Mouse (Mus musculus): ENCODE data around the gene Sema4b. TPM values are rescaled to one million over a fixed set of nuclear protein-coding genes. Genes with fewer than 3 reads are reported as not detected.

Sema4b gene
- polyA plus RNA-seq, 1 experiment from 2014 or later, result 12.1 TPM

- no peak overlapping the region for H3K27ac ChIP-seq (ENCODE audit: low read length)
- H3K4me2 ChIP-seq (ENCODE audit: low read depth, low read length), result peak overlapping the region; percentile 85
- peak overlapping the region; percentile 9; the same call in 1 of the 2 replicates for H3K4me3 ChIP-seq (ENCODE audit: low read length)
- H3K9me3 ChIP-seq (replicated peaks; ENCODE audit: control insufficient read depth, low read length), result no peaks in the 10 kb centered on the region
- no peaks in the 10 kb centered on the region for H3K27me3 ChIP-seq (ENCODE audit: control insufficient read depth, insufficient read depth, low read length)
- no peak overlapping the region for H3K9ac ChIP-seq (ENCODE audit: low read length)
- WGBS, result 63% methylated on average over 9 of the region's 9 CpGs
- H3K36me3 ChIP-seq (ENCODE audit: control insufficient read depth, insufficient read depth), result 0 out of 2 replicates have a peak, but pooled peaks cover 3% of the 10 kb centered on the region
- peaks cover 14% of the 10 kb centered on the region for H3K4me1 ChIP-seq (ENCODE audit: control insufficient read depth, insufficient read depth, low read length)
- no peak for ATAC-seq (replicated peaks; ENCODE audit: extremely low read depth, insufficient read depth, low FRiP score)
These were observed 47.2 kb downstream of the Sema4b start for GRCm38 (mm10) chr7:80233799-80234198.

GRCm38 (mm10) chr7:80238542-80238941 is 51.9 kb downstream of the Sema4b start:
- no peak overlapping the region for H3K4me3 ChIP-seq (ENCODE audit: low read length)
- H3K27ac ChIP-seq (ENCODE audit: low read length), result no peak overlapping the region
- 79% methylated on average over 10 of the region's 10 CpGs for WGBS
- no peak overlapping the region for H3K4me2 ChIP-seq (ENCODE audit: low read depth, low read length)
- no peak overlapping the region for H3K9ac ChIP-seq (ENCODE audit: low read length)
- H3K27me3 ChIP-seq (ENCODE audit: control insufficient read depth, insufficient read depth, low read length), result no peaks in the 10 kb centered on the region
- H3K9me3 ChIP-seq (replicated peaks; ENCODE audit: control insufficient read depth, low read length), result no peaks in the 10 kb centered on the region
- H3K36me3 ChIP-seq (ENCODE audit: control insufficient read depth, insufficient read depth), result peaks cover 11% of the 10 kb centered on the region; the same call in 1 of the 2 replicates
- ATAC-seq (replicated peaks; ENCODE audit: extremely low read depth, insufficient read depth, low FRiP score), result no peak
- peaks cover 3% of the 10 kb centered on the region for H3K4me1 ChIP-seq (ENCODE audit: control insufficient read depth, insufficient read depth, low read length)

GRCm38 (mm10) chr7:80241661-80242060 is 55.0 kb downstream of the Sema4b start:
- H3K27me3 ChIP-seq (ENCODE audit: control insufficient read depth, insufficient read depth, low read length), result no peaks in the 10 kb centered on the region
- H3K36me3 ChIP-seq (ENCODE audit: control insufficient read depth, insufficient read depth), result peaks cover 11% of the 10 kb centered on the region; the same call in 1 of the 2 replicates
- H3K27ac ChIP-seq (ENCODE audit: low read length), result no peak overlapping the region
- no peak overlapping the region for H3K9ac ChIP-seq (ENCODE audit: low read length)
- ATAC-seq (replicated peaks; ENCODE audit: extremely low read depth, insufficient read depth, low FRiP score), result no peak
- no peak overlapping the region for H3K4me2 ChIP-seq (ENCODE audit: low read depth, low read length)
- no peak overlapping the region for H3K4me3 ChIP-seq (ENCODE audit: low read length)
- H3K4me1 ChIP-seq (ENCODE audit: control insufficient read depth, insufficient read depth, low read length), result no peaks in the 10 kb centered on the region
- no peaks in the 10 kb centered on the region for H3K9me3 ChIP-seq (replicated peaks; ENCODE audit: control insufficient read depth, low read length)
- WGBS, result 76% methylated on average over 4 of the region's 4 CpGs

DNA sequence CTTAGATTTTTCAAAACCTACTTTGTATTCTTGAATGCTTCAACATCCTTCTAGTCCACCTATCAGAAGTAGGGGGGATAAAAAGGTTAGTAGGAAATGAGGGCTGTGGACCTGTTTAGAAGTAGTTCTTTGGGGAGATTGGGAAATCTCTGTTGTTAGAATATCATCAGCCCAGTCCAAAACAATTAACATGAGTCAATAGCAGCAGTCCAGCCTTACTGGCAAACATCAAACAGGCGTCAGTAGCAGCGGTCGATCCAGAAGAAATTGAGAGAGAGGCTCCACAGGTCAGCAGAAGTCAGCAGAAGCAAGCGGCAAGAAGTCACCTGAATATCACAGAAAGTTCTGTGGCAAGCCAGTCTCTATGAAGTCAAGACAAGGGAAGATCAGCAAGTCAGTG is 58.2 kb downstream of the Sema4b start:
- Histone ChIP-seq H3K36me3 (ENCODE audit: control insufficient read depth, insufficient read depth) (0 out of 2 replicates have a peak, but pooled peaks cover 6% of the 10 kb centered on the region), H3K27ac (ENCODE audit: low read length) (no peak overlapping the region), H3K9ac (ENCODE audit: low read length) (no peak overlapping the region), H3K4me3 (ENCODE audit: low read length) (no peak overlapping the region), H3K4me1 (ENCODE audit: control insufficient read depth, insufficient read depth, low read length) (peaks cover 4% of the 10 kb centered on the region; the same call in 1 of the 2 replicates), H3K27me3 (ENCODE audit: control insufficient read depth, insufficient read depth, low read length) (no peaks in the 10 kb centered on the region), H3K4me2 (ENCODE audit: low read depth, low read length) (no peak overlapping the region), H3K9me3 (replicated peaks; ENCODE audit: control insufficient read depth, low read length) (no peaks in the 10 kb centered on the region)
- WGBS, result 87% methylated on average over 4 of the region's 4 CpGs
- no peak for ATAC-seq (replicated peaks; ENCODE audit: extremely low read depth, insufficient read depth, low FRiP score)

- peak; percentile 98 for ATAC-seq (replicated peaks; ENCODE audit: extremely low read depth, insufficient read depth, low FRiP score)
- WGBS, result under 1% methylated on average over 48 of the region's 48 CpGs
- H3K4me2 ChIP-seq (ENCODE audit: low read depth, low read length), result peak within 1 kb of the TSS; percentile 74
- peak within 1 kb of the TSS; percentile 84 for H3K27ac ChIP-seq (ENCODE audit: low read length)
- H3K27me3 ChIP-seq (ENCODE audit: control insufficient read depth, insufficient read depth, low read length), result no peaks in the 10 kb centered on the region
- peak within 1 kb of the TSS; percentile 75 for H3K4me3 ChIP-seq (ENCODE audit: low read length)
- H3K9ac ChIP-seq (ENCODE audit: low read length), result peak within 1 kb of the TSS; percentile 85
- H3K4me1 ChIP-seq (ENCODE audit: control insufficient read depth, insufficient read depth, low read length), result peaks cover 4% of the 10 kb centered on the region; the same call in 1 of the 2 replicates
- no peaks in the 10 kb centered on the region for H3K9me3 ChIP-seq (replicated peaks; ENCODE audit: control insufficient read depth, low read length)
- H3K36me3 ChIP-seq (ENCODE audit: control insufficient read depth, insufficient read depth), result no peaks in the 10 kb centered on the region
These were observed 59.6 kb downstream of the Sema4b start, which contains the start of gene Ttll13 for GRCm38 (mm10) chr7:80246148-80246721. Gene Ttll13, plus strand, starts transcription at chr7:80246376.

- H3K9me3 ChIP-seq (replicated peaks; ENCODE audit: control insufficient read depth, low read length), result no peaks in the 10 kb centered on the region
- H3K27me3 ChIP-seq (ENCODE audit: control insufficient read depth, insufficient read depth, low read length), result no peaks in the 10 kb centered on the region
- no peak overlapping the region; the same call in 1 of the 2 replicates for H3K9ac ChIP-seq (ENCODE audit: low read length)
- ATAC-seq (replicated peaks; ENCODE audit: extremely low read depth, insufficient read depth, low FRiP score), result 0 out of 2 replicates have a peak, but pooled peaks have one; percentile 1
- peaks cover 4% of the 10 kb centered on the region; the same call in 1 of the 2 replicates for H3K4me1 ChIP-seq (ENCODE audit: control insufficient read depth, insufficient read depth, low read length)
- peak overlapping the region; percentile 84 for H3K27ac ChIP-seq (ENCODE audit: low read length)
- 29% methylated on average over 7 of the region's 7 CpGs for WGBS
- peak overlapping the region; percentile 75 for H3K4me3 ChIP-seq (ENCODE audit: low read length)
- no peaks in the 10 kb centered on the region for H3K36me3 ChIP-seq (ENCODE audit: control insufficient read depth, insufficient read depth)
- H3K4me2 ChIP-seq (ENCODE audit: low read depth, low read length), result peak overlapping the region; percentile 74
These were observed 60.2 kb downstream of the Sema4b start for GRCm38 (mm10) chr7:80246859-80247258.

GRCm38 (mm10) chr7:80252437-80252836 is 65.8 kb downstream of the Sema4b start:
- Histone ChIP-seq H3K4me1 (ENCODE audit: control insufficient read depth, insufficient read depth, low read length) (no peaks in the 10 kb centered on the region), H3K4me2 (ENCODE audit: low read depth, low read length) (no peak overlapping the region)

DNA sequence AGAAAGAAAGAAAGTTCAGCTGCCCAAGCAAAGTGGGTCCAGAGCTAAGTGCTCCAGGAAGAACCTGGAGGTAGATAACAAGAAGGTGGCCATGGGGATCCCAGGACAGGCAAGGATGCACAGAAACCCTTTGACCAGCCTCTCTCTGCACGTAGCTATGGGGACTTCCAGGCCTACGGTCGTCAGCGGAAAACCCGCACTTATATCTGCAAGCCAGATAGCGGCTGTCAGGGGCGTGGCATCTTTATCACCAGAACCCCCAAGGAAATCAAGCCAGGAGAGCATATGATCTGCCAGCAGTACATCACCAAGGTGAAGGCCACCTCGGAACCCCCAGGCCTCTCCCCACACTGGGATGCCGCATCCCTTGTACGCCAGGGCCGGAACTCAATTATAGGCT is 66.2 kb downstream of the Sema4b start:
- Histone ChIP-seq H3K4me2 (ENCODE audit: low read depth, low read length) (no peak overlapping the region), H3K27me3 (ENCODE audit: control insufficient read depth, insufficient read depth, low read length) (peaks cover 4% of the 10 kb centered on the region; the same call in 1 of the 2 replicates), H3K4me3 (ENCODE audit: low read length) (no peak overlapping the region), H3K9ac (ENCODE audit: low read length) (no peak overlapping the region), H3K9me3 (replicated peaks; ENCODE audit: control insufficient read depth, low read length) (no peaks in the 10 kb centered on the region), H3K36me3 (ENCODE audit: control insufficient read depth, insufficient read depth) (no peaks in the 10 kb centered on the region), H3K4me1 (ENCODE audit: control insufficient read depth, insufficient read depth, low read length) (no peaks in the 10 kb centered on the region), H3K27ac (ENCODE audit: low read length) (no peak overlapping the region)
- 62% methylated on average over 11 of the region's 11 CpGs for WGBS
- no peak for ATAC-seq (replicated peaks; ENCODE audit: extremely low read depth, insufficient read depth, low FRiP score)

More at GRCm38 (mm10) chr7:80252437-80252836, 65.8 kb downstream of the Sema4b start:
- 77% methylated on average over 7 of the region's 7 CpGs for WGBS
- no peak for ATAC-seq (replicated peaks; ENCODE audit: extremely low read depth, insufficient read depth, low FRiP score)
- no peaks in the 10 kb centered on the region for H3K36me3 ChIP-seq (ENCODE audit: control insufficient read depth, insufficient read depth)
- no peaks in the 10 kb centered on the region for H3K9me3 ChIP-seq (replicated peaks; ENCODE audit: control insufficient read depth, low read length)
- H3K4me3 ChIP-seq (ENCODE audit: low read length), result no peak overlapping the region
- no peak overlapping the region for H3K9ac ChIP-seq (ENCODE audit: low read length)
- no peak overlapping the region for H3K27ac ChIP-seq (ENCODE audit: low read length)
- H3K27me3 ChIP-seq (ENCODE audit: control insufficient read depth, insufficient read depth, low read length), result 0 out of 2 replicates have a peak, but pooled peaks cover 3% of the 10 kb centered on the region

GRCm38 (mm10) chr7:80255981-80256380 is 69.3 kb downstream of the Sema4b start:
- Histone ChIP-seq H3K27ac (ENCODE audit: low read length) (no peak overlapping the region), H3K9ac (ENCODE audit: low read length) (no peak overlapping the region), H3K4me3 (ENCODE audit: low read length) (no peak overlapping the region), H3K4me2 (ENCODE audit: low read depth, low read length) (no peak overlapping the region), H3K9me3 (replicated peaks; ENCODE audit: control insufficient read depth, low read length) (no peaks in the 10 kb centered on the region), H3K4me1 (ENCODE audit: control insufficient read depth, insufficient read depth, low read length) (peaks cover 3% of the 10 kb centered on the region), H3K36me3 (ENCODE audit: control insufficient read depth, insufficient read depth) (no peaks in the 10 kb centered on the region), H3K27me3 (ENCODE audit: control insufficient read depth, insufficient read depth, low read length) (peaks cover 25% of the 10 kb centered on the region)
- whole genome bisulfite sequencing, result 68% methylated on average over 2 of the region's 2 CpGs
- ATAC-seq (replicated peaks; ENCODE audit: extremely low read depth, insufficient read depth, low FRiP score), result no peak
